Mouse (Mus musculus) regulatory T cell (primary cell): ENCODE data around the gene Echdc2.

Experiments
- in situ Hi-C: fragments of 300-600 bp; cut with MboI, MseI; formaldehyde crosslinking; loops from one replicate; pipeline ENCODE4 v1.15.1; 2025; ENCODE audit warnings: high pct_unique_total_duplicates

Echdc2 gene

DNA sequence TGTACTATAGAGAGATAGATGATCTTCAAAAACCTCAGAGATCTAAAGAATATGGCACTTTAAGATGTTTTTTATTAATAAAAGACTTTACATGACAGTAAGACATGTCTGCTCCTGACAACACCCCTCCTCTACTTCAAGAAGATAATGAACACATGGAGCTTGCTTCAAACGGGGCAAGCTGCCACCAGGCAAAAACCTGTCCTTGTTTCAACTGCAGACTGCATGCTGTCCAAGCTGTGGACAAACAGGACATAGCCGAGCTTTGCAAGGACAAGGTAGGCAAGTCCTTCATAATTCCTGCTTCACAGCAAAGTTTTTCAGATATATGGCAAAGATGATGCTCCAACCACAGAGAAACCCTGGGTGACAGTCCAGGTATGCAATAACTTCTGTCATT lies 34.0 kb downstream of the Echdc2 start:
- in situ Hi-C loops: no loop called here

DNA sequence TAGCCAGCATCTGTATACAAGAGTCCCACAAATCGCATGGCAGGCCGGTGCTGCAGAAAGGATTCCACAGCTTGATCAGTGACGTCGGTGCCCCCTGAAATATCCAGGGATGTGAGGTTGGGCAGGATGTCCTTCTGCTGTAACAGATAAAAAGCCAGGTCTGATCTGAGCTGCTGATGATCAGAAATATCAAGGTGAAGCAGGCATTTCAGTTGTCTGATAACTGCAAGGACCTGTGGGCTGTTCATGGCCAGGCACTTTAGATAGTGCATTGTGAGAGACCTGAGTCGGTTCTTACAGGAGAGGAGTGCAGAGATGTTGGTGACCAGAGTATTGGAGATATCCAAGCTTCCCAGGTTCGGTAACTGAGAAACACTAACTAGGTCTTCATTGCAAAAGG lies 39.4 kb downstream of the Echdc2 start:
- in situ Hi-C loops: no loop called here

DNA sequence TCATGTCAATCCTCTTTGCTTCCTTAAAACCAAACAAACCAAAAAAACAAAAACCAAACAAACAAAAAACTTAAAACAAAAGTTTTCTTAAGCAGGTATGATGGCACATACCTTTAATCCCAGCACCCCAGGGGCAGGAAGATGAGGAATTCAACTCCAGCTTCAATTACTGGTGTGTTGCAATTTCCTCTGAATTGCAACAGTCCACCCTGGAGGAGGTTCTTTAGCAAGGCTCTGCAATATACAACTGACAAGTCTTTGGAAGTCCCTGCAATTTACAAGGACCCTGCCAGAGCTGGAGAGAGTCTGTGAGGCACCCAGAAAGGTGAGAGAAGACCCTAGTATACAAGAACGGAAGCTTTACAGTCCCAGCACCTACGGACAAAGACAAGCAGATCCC lies 47.8 kb downstream of the Echdc2 start:
- in situ Hi-C loops: no loop called here

DNA sequence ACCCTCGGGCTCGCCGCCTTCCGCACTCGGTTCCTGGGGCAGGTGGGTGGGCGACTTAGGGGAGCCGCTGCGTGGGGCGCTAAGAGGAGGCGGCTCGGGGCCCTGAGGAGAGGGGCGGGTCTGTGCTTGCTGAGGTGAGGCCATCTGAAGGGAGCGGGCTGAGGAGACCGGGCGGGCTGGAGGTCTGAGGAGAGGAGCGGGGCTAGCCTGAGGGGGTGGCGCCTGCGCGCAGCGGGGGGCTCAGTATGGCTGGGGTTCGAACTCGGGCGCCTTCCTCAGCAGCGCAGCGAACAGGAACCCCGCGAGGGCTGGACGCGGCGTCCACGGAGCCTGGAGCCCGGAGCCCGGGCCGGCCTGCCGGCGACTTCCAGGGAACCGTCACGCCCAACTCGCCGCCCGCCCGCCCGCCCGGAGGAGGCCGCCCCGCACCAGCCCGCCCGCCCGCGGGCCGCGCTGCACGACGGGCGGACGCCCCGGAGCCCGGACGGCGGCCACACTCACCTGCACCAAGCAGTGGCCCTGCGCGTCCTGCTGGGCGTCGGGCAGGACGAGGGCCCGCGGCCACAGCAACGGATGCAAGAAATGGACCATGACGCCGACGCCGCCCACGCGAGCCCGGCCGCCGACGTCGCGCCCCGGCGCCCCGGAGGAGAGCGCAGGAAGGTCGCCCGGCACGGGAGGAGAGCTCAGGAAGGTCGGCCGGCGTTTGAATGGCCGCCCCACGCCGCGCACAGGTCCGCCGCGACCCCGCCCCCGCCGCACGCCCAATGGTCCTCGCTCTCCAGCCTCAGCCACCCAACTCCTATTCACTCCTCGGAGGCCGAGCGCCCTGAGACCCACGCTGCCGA lies 52.3 kb downstream of the Echdc2 start, which contains the start of gene Zyg11a:
TSS of gene Zyg11a (minus strand) at position 717 of the 848 bp plus-strand sequence.
- in situ Hi-C loops: no loop called here

DNA sequence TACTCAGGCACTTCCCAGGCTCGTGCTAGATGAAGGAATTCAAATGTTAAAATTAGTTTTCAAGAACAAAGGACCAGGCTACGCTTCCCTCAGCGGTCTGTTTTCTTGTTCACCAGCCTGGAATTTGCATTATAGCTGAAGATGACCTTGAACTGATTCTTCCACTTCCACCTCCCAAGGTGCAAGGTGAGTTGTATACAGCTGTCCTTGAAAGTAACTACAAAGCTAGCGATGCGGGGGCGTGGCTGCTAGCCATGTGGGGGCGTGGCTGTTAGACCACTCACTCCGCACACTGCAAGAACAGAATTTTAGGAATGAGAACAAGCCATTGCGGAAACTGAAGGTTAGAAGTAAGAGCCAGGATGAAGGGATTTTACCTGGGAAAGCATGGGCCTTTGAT lies 53.8 kb downstream of the Echdc2 start:
- in situ Hi-C loops: no loop called here

DNA sequence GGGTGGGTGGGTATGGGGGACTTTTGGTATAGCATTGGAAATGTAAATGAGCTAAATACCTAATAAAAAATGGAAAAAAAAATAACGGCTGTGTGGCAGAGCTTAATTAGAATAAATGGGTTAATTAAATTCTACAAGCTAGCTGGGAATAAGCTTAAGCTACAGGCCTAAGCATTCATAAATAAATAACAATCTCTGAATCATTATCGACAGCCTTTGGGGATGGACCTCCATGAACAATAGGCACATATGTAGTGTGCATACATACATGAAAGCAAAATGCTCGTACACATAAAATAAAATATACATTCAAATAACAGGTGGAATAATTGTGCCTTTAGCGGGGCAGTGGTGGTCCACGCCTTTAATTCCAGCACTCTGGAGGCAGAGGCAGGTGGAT lies 57.3 kb downstream of the Echdc2 start:
- in situ Hi-C loops: no loop called here

DNA sequence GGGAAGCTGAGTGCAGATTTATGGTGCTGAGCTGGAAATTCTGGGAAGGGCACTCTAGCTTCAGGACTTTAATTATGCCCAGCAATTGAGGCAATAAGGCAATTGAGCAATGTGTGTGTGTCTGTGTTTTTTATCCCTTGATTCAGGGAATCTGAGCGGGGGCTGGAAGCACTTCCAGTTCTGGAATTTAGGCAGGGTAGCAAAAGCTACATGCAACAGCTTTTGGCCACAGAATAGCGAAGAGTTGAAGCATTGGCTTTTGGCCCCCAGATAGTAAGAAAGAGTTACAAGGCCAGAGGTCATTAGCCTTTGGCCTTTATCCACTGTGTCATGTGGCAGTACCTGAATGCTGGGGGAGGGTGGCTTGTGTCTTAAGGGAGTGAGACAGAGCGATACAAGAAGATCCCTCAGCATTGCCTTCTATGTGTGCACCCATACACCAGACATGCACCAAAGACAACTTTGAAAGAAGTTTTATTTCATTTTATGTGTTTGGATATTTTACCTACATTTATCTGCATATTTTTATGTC lies 60.2 kb downstream of the Echdc2 start:
- in situ Hi-C loops: no loop called here
